Mouse (Mus musculus): ENCODE data around the gene Gm9573.

GRCm38 (mm10) chr17:35570836-35571235 is 55.6 kb downstream of the Gm9573 start:
- TF ChIP-seq CTCF (conservative IDR thresholded peaks at IDR 0.05; ENCODE audit: insufficient read depth, insufficient read length, low read depth, low read length) (no peak), POLR2A (IDR thresholded peaks at IDR 0.05; ENCODE audit: low read depth, low read length) (no peak)
